Mouse (Mus musculus) cerebellum, adult 2 months (tissue): ENCODE results near the gene Med22. TPM values are rescaled to one million over a fixed set of nuclear protein-coding genes. Genes with fewer than 3 reads are reported as not detected.

ENCODE experiments used
- DNase-seq, 2 experiments: peaks; one replicate each; pipeline ENCODE4 v3.0.0; 2021
- H3K27ac ChIP-seq: fragments of 200-500 bp; 2 replicates; pipeline ENCODE4 v1.5.1; 2012; ENCODE audit warnings: low read length, control low read depth, inconsistent platforms; ENCODE audit not compliant: insufficient read depth
- H3K27me3 ChIP-seq: fragments of 200-500 bp; 2 replicates; pipeline ENCODE4 v1.6.1; 2012; ENCODE audit warnings: inconsistent platforms, mild to moderate bottlenecking, low read length, moderate library complexity; ENCODE audit not compliant: control insufficient read depth, insufficient read depth
- H3K4me1 ChIP-seq: fragments of 200-500 bp; 2 replicates; pipeline ENCODE4 v1.6.1; 2011; ENCODE audit warnings: low read length; ENCODE audit not compliant: control insufficient read depth, insufficient read depth
- H3K4me3 ChIP-seq: fragments of 200-500 bp; replicated peaks from 2 replicates; pipeline ENCODE3; 2011; ENCODE audit warnings: mild to moderate bottlenecking, low read depth, low read length, control low read depth; ENCODE audit not compliant: insufficient read depth
- CTCF ChIP-seq: fragments of 200-500 bp; IDR thresholded peaks from 2 replicates; pipeline ENCODE4 v1.5.1; 2011; ENCODE audit warnings: low read depth, mild to moderate bottlenecking, control low read depth, low read length, moderate library complexity, borderline replicate concordance; ENCODE audit not compliant: insufficient read depth
- POLR2A ChIP-seq: fragments of 200-500 bp; IDR thresholded peaks from 2 replicates; pipeline ENCODE4 v1.6.1; 2011; ENCODE audit warnings: low read length, control low read depth, borderline replicate concordance; ENCODE audit not compliant: insufficient read depth
- WGBS: fragments of 180-500 bp; shearing (Covaris S2); methylation state at CpG from one replicate; pipeline ENCODE4 v1.1.7; 2018; 5-methylcytosine and 5-hydroxymethylcytosine counted together
- polyA plus RNA-seq: library from polyadenylated mRNA; depleted of rRNA; stranded (reverse); fragments of >200 nt; gene quantifications from 2 replicates; pipeline ENCODE4 v1.2.3, GENCODE M21; 2012; rRNA removed

The Med22 gene
- polyA plus RNA-seq, 1 experiment, result 56.6 TPM

GRCm38 (mm10) chr2:26878571-26878970 is 31.9 kb downstream of the Med22 start:
- Histone ChIP-seq H3K4me1 (no peaks in the 10 kb centered on the region), H3K27me3 (no peaks in the 10 kb centered on the region), H3K27ac (no peak overlapping the region), H3K4me3 (no peak overlapping the region)
- DNase-seq, result no peak
- TF ChIP-seq POLR2A (no peak), CTCF (no peak)

GRCm38 (mm10) chr2:26870666-26871065 is 39.8 kb downstream of the Med22 start:
- WGBS, result 72% methylated on average over 6 of the region's 6 CpGs
- no peak for TF ChIP-seq CTCF
- no peak for TF ChIP-seq POLR2A
- DNase-seq, result no peak
- Histone ChIP-seq H3K4me1 (no peaks in the 10 kb centered on the region), H3K27ac (no peak overlapping the region), H3K27me3 (no peaks in the 10 kb centered on the region), H3K4me3 (no peak overlapping the region)

- Histone ChIP-seq H3K4me3 (no peak within 1 kb of the TSS), H3K4me1 (no peaks in the 10 kb centered on the region), H3K27ac (no peak within 1 kb of the TSS), H3K27me3 (no peaks in the 10 kb centered on the region)
- WGBS, result 69% methylated on average over 3 of the region's 3 CpGs
- DNase-seq, result no peak
- TF ChIP-seq CTCF, result no peak
- TF ChIP-seq POLR2A, result no peak
Measured at GRCm38 (mm10) chr2:26864879-26865278, 45.6 kb downstream of the Med22 start, which contains the start of gene Abo. Abo (minus strand) TSS chr2:26864979.

- H3K27me3 ChIP-seq, result no peaks in the 10 kb centered on the region
- no peak for DNase-seq
- TF ChIP-seq CTCF, result no peak
- TF ChIP-seq POLR2A, result no peak
- H3K27ac ChIP-seq, result no peak overlapping the region
- H3K4me1 ChIP-seq, result no peaks in the 10 kb centered on the region
- WGBS, result 81% methylated on average over 3 of the region's 3 CpGs
- H3K4me3 ChIP-seq, result no peak overlapping the region
Measured at GRCm38 (mm10) chr2:26862856-26863255, 47.6 kb downstream of the Med22 start.

Other genes with a start within 250 kb of the Med22 start
- gene Lcn4, start 239.4 kb downstream of the Med22 start, polyA plus RNA-seq, result not detected in 2 replicates
- 0.08 TPM in 1 of 2 replicates, not detected in the other for gene Abo, start 45.7 kb downstream of the Med22 start, polyA plus RNA-seq
- gene Surf6, start 7.8 kb downstream of the Med22 start, polyA plus RNA-seq, result 24.0 and 25.2 TPM in 2 replicates
- gene Rpl7a, start 87 bp upstream of the Med22 start, polyA plus RNA-seq, result 670 and 676 TPM in 2 replicates
- 58.6 and 60.9 TPM in 2 replicates for gene Surf2, start 5.7 kb upstream of the Med22 start, polyA plus RNA-seq
- 153 and 159 TPM in 2 replicates for gene Surf1, start 5.9 kb upstream of the Med22 start, polyA plus RNA-seq
- gene Surf4, start 23.3 kb upstream of the Med22 start, polyA plus RNA-seq, result 54.9 and 60.5 TPM in 2 replicates
- gene Stkld1, start 23.4 kb upstream of the Med22 start, polyA plus RNA-seq, result 0.28 and 0.30 TPM in 2 replicates
- gene Rexo4, start 53.7 kb upstream of the Med22 start, polyA plus RNA-seq, result 70.3 and 72.2 TPM in 2 replicates
- 0.59 TPM in 1 of 2 replicates, not detected in the other for gene Adamts13, start 62.7 kb upstream of the Med22 start, polyA plus RNA-seq
- gene Cacfd1, start 99.2 kb upstream of the Med22 start, polyA plus RNA-seq, result 65.8 and 66.5 TPM in 2 replicates
- gene Slc2a6, start 117.3 kb upstream of the Med22 start, polyA plus RNA-seq, result 45.4 and 49.8 TPM in 2 replicates
- 0.22 and 0.43 TPM in 2 replicates for gene Mymk, start 161.5 kb upstream of the Med22 start, polyA plus RNA-seq
- 3.8 and 4.1 TPM in 2 replicates for gene Adamtsl2, start 168.7 kb upstream of the Med22 start, polyA plus RNA-seq
- gene Fam163b, start 231.8 kb upstream of the Med22 start, polyA plus RNA-seq, result 19.7 and 24.3 TPM in 2 replicates